Mouse (Mus musculus): ENCODE measurements around the gene Entpd4b.
"Not testable (repeated sequence)": the region's sequence is repeated elsewhere in the genome, so short reads cannot be mapped to it uniquely, and the experiment has no call there.

Entpd4b gene

DNA sequence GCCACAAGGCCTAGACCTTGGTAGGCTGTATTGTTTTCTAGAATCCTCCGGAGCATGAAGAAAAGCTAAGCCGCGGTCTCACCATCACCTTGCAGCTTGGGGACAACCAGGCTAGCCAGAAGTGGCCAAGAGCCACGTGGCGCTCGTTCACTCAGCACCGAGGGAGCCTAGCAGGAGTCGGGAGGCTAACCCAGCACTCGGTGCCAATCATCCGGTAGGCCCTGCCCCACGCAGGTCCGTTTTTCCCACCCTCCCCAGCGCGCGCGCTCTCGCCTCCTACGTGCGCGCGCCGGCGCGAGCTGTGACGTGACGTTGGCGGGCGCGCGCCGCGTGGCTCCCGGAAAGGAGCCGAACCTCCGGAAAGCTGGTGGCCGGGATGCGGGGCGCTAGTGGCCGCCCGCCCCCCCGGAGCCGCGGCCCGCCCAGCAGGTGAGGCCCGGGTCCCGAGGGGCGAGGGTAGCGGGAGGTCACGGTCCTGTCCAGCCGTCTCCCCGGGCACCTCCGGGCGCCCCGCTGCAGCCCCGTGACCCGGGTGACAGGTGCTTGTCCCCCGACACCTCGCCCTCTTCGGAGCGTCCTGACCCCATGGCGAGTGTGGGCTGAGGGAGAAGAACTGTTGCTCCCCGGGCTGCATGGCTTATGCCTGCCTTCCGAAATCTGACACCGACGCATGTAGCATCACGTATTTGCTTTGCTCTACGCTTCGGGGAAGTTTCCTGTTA, at the start of gene Entpd4b:
Gene Entpd4b, plus strand, starts transcription at position 315 of the 722 bp plus-strand sequence.
- DNase-seq (ENCODE audit: low read depth in 2 of 2, low spot score in 2 of 2): not testable (repeated sequence)

DNA sequence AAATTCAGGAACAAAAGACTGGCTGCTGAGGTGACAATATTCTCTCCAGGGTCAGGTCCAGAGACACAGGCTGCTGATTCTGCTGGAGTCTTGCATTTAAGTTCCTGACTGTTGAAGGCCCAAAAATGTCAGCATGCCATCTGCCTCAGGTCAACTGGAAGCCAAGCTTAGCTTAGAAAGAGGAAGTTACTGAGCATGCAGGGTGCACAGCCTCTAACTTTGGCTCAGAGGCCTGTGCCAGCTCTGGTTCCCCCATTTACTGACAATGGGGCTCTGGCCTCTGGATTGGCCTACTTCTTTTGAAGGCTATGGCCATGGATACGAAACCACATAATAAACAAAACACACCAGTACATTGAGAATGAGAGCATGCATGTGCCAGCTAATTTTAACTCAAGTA, 48.2 kb upstream of the Entpd4b start:
- DNase-seq (ENCODE audit: low read depth in 2 of 2, low spot score in 2 of 2): not testable (repeated sequence)

DNA sequence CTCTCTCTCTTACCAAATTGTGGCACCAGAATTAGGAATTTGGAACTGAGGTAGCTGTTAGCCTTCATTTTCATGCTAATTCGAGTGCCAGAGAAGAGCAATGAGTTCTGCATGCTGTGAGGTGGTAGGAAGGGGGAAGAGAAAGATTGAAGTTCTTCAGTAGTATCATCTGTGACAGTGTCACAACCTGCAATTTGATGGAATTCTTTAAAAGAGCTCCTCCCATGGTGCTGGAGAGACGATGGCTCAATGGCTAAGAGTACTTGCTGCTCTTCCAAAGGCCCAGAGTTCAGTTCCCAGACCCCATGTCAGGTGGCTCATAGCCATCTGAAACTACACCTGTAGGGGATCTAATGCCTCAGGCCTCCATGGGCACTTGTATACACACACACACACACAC, 42.8 kb upstream of the Entpd4b start, which contains the start of gene Gm27179:
Gene Gm27179, minus strand, starts transcription at position 101 of the 400 bp plus-strand sequence.
- DNase-seq (ENCODE audit: low read depth in 2 of 2, low spot score in 2 of 2): not testable (repeated sequence)

GRCm38 (mm10) chr14:69520810-69521209, 34.4 kb upstream of the Entpd4b start:
- not testable (repeated sequence) for DNase-seq (ENCODE audit: low read depth in 2 of 2, low spot score in 2 of 2)

- DNase-seq (ENCODE audit: low read depth in 2 of 2, low spot score in 2 of 2): not testable (repeated sequence)
Observed at GRCm38 (mm10) chr14:69523001-69523400, 32.2 kb upstream of the Entpd4b start.

GRCm38 (mm10) chr14:69526202-69526601, 29.0 kb upstream of the Entpd4b start:
- not testable (repeated sequence) for DNase-seq (ENCODE audit: low read depth in 2 of 2, low spot score in 2 of 2)

DNA sequence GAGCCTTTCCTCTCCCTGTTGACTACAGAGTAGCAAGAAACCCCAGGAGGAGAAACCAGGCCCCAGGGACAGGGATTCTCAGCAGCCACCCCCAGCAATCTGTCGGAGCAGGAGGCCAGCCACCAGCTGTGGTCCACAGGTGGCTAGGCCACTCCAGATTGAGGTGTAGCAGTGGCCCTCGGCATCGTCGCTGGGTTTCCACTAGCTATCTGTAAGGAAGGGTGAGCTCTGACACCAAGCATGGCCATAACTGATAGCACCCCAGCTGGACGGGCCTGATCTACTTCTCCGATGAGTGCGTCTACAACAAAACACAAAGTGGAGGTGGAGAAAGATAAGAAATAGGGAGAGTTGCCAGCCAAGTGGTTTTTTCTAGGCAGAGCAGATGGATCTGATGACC, 18.7 kb upstream of the Entpd4b start:
- DNase-seq (ENCODE audit: low read depth in 2 of 2, low spot score in 2 of 2): not testable (repeated sequence)

GRCm38 (mm10) chr14:69540113-69540512, 15.1 kb upstream of the Entpd4b start:
- DNase-seq (ENCODE audit: low read depth in 2 of 2, low spot score in 2 of 2): not testable (repeated sequence)

- not testable (repeated sequence) for DNase-seq (ENCODE audit: low read depth in 2 of 2, low spot score in 2 of 2)
Observed at GRCm38 (mm10) chr14:69542695-69543094, 12.5 kb upstream of the Entpd4b start.

- not testable (repeated sequence) for DNase-seq (ENCODE audit: low read depth in 2 of 2, low spot score in 2 of 2)
Observed at GRCm38 (mm10) chr14:69544033-69544432, 11.2 kb upstream of the Entpd4b start.

DNA sequence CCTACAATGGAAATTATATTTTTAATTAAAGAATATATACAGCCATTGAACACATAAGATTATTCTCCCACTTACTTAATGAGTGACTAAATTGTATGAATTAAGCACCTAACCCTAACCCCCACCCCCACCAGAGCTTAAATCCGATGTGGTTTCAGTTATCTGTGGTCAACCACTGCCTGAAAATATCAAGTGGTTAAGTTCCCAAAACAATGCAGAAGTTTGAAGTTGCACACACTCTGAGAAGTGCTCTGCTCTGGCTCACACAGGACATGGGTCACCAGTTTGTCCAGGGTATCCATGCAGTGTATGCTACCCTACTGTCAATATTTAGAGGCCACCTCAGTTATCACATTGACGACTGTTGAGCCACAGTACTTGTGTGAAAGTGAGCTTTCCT, 10.2 kb upstream of the Entpd4b start:
- not testable (repeated sequence) for DNase-seq (ENCODE audit: low read depth in 2 of 2, low spot score in 2 of 2)

DNA sequence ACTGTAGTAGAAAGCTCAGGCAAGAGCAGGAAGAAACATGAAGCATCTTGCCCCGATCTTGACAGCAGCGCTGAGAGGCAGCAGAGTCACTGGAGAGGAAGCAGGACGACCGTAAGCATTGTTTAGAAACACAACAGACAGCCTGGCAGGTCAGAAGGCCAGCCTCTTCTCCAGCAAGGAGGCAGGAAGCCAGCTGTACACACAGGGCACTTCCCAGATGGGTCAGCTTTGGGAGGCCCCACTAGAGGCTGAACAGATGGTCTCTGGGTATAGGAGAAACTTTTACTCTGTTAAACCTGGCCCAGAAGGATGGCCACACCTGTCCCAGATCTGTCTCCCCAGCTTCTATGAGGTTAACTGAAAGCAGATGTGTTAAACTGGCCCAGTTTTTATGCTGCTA, 7.9 kb upstream of the Entpd4b start:
- not testable (repeated sequence) for DNase-seq (ENCODE audit: low read depth in 2 of 2, low spot score in 2 of 2)

GRCm38 (mm10) chr14:69556820-69557219, 1.6 kb downstream of the Entpd4b start:
- not testable (repeated sequence) for DNase-seq (ENCODE audit: low read depth in 2 of 2, low spot score in 2 of 2)

DNA sequence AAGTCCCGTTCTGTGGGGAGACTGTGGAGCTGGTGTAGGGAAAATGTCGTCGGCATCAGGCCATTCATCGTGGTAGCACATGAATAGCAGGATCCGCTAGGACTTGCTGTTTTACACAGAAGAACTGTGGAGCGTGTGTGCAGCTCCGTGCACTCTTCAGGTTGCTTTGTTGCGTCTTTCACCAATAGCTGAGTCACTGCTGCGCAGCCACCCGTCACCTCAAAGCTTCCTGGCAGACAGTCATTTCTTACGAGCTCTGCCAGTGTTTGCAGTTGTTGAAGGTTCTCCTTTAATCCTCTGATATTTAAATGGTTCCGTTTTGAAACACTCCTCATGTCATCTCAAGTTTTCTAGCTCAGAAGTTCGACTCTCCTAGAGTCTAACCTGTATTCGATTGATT, 2.3 kb downstream of the Entpd4b start:
- DNase-seq (ENCODE audit: low read depth in 2 of 2, low spot score in 2 of 2): not testable (repeated sequence)
